Mouse (Mus musculus) heart, embryonic 14.5 days (tissue): ENCODE measurements around the gene Tmub1. TPM values are rescaled to one million over a fixed set of nuclear protein-coding genes. Genes with fewer than 3 reads are reported as not detected.

ENCODE experiments used
- ATAC-seq: fragments of 200-750 bp; cut with Nextera tagmentation; 2 replicates; pipeline ENCODE4 v1.8.0; 2017; ENCODE audit warnings: low read depth, moderate TSS enrichment; ENCODE audit not compliant: insufficient number of reproducible peaks, insufficient read depth, low FRiP score
- H3K27ac ChIP-seq, 2 experiments: fragments of 200-500 bp in 1 of 2; fragments of 300-500 bp in 1 of 2; sonication (generic) in 1 of 2; replicated peaks in 1 of 2; 2 replicates each; pipeline ENCODE4 v1.5.1; 2012 to 2014; ENCODE audit warnings: low read depth in 2 of 2, low read length in 2 of 2, control low read depth in 1 of 2, mild to moderate bottlenecking in 1 of 2, mixed read lengths in 1 of 2; ENCODE audit not compliant: control insufficient read depth in 1 of 2, insufficient read depth in 1 of 2
- H3K27me3 ChIP-seq: fragments of 300-500 bp; sonication (generic); 2 replicates; pipeline ENCODE4 v1.6.1; 2014; ENCODE audit warnings: mild to moderate bottlenecking, low read length, control low read depth; ENCODE audit not compliant: control insufficient read depth, insufficient read depth
- H3K36me3 ChIP-seq: fragments of 300-500 bp; sonication (generic); 2 replicates; pipeline ENCODE4 v1.6.1; 2014; ENCODE audit warnings: mild to moderate bottlenecking, control low read depth, low read length, mixed read lengths; ENCODE audit not compliant: control insufficient read depth, insufficient read depth
- H3K4me1 ChIP-seq, 2 experiments: fragments of 200-500 bp in 1 of 2; fragments of 300-500 bp in 1 of 2; sonication (generic) in 1 of 2; 2 replicates each; pipeline ENCODE4 v1.6.1; 2012 to 2014; ENCODE audit warnings: low read length in 2 of 2, control low read depth in 1 of 2, mixed read lengths in 1 of 2; ENCODE audit not compliant: control insufficient read depth in 2 of 2, insufficient read depth in 2 of 2
- H3K4me2 ChIP-seq: fragments of 300-500 bp; sonication (generic); 2 replicates; pipeline ENCODE4 v1.6.1; 2014; ENCODE audit warnings: mild to moderate bottlenecking, low read length
- H3K4me3 ChIP-seq, 2 experiments: fragments of 200-500 bp in 1 of 2; fragments of 300-500 bp in 1 of 2; sonication (generic) in 1 of 2; 2 replicates each; pipeline ENCODE4 v1.5.1; 2012 to 2014; ENCODE audit warnings: low read length in 2 of 2, mild to moderate bottlenecking in 2 of 2, control low read depth in 1 of 2, low read depth in 1 of 2, moderate library complexity in 1 of 2; ENCODE audit not compliant: control insufficient read depth in 1 of 2, insufficient read depth in 1 of 2
- H3K9ac ChIP-seq: fragments of 300-500 bp; sonication (generic); 2 replicates; pipeline ENCODE4 v1.6.1; 2014; ENCODE audit warnings: mild to moderate bottlenecking, low read length
- H3K9me3 ChIP-seq: fragments of 300-500 bp; sonication (generic); 2 replicates; pipeline ENCODE4 v1.6.1; 2016; ENCODE audit warnings: low read length, control low read depth; ENCODE audit not compliant: control insufficient read depth
- WGBS: fragments of 180-500 bp; shearing (Covaris S2); extraction: QIAGEN DNeasy Blood & Tissue Kit; methylation state at CpG from one replicate; pipeline ENCODE4 v1.1.7; 2014; 5-methylcytosine and 5-hydroxymethylcytosine counted together
- polyA plus RNA-seq: library from polyadenylated mRNA; unstranded; fragments of >200 nt; fragmentation: Nextera tagmentation; extraction: Ambion mirVana; gene quantifications from 2 replicates; pipeline ENCODE4 v1.2.1, GENCODE M21; 2014

Gene Tmub1
- 18.3 and 20.5 TPM in 2 replicates for polyA plus RNA-seq

- Histone ChIP-seq H3K27ac (peak within 1 kb of the TSS in 1 of 2 experiments; percentile 15; a peak in 1 of 4 replicates), H3K27me3 (no peaks in the 10 kb centered on the region), H3K9ac (peak within 1 kb of the TSS; percentile 72), H3K4me2 (peak within 1 kb of the TSS; percentile 70), H3K4me1 (peaks cover 16 to 27% of the 10 kb centered on the region in 2 experiments; a peak in 3 of 4 replicates), H3K4me3 (peak within 1 kb of the TSS; percentile 62 to 83), H3K9me3 (no peaks in the 10 kb centered on the region), H3K36me3 (peaks cover 15% of the 10 kb centered on the region)
- WGBS = 3% methylated on average over 34 of the region's 34 CpGs
- peak; percentile 23 for ATAC-seq
These were observed at the start of gene Tmub1 for GRCm38 (mm10) chr5:24447624-24448298. Tmub1 (minus strand) TSS chr5:24447854.

DNA sequence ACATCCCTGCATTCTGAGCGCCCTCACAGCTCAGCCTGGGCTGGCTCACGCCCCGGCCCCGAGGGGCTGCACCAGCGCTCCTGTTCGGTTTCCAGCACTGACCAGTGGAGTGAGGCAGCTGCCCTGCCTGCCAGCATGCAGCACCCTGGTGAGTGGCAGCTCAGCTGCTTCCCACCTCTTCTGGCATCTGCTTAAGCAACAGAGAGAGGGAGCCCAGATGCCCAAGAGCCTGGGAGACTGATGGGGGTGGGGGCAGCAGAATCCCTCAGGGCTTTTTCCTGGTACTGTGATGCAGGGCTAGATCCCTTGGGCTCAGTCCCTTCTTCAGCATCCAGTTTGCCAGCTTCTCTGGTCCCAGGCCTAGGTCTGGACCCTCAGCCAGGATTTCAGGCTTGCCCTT is 49.1 kb upstream of the Tmub1 start:
- Histone ChIP-seq H3K4me2 (no peak overlapping the region), H3K9me3 (no peaks in the 10 kb centered on the region), H3K27me3 (no peaks in the 10 kb centered on the region; the same call in 1 of the 2 replicates), H3K27ac (no peak overlapping the region), H3K4me3 (no peak overlapping the region), H3K4me1 (no peaks in the 10 kb centered on the region; a peak in 1 of 4 replicates), H3K36me3 (peaks cover 98% of the 10 kb centered on the region), H3K9ac (no peak overlapping the region)
- ATAC-seq = no peak
- 81% methylated on average over 6 of the region's 6 CpGs for WGBS

GRCm38 (mm10) chr5:24495019-24495418 is 47.4 kb upstream of the Tmub1 start:
- no peaks in the 10 kb centered on the region for H3K27me3 ChIP-seq
- no peak overlapping the region for H3K27ac ChIP-seq
- 89% methylated on average over 15 of the region's 15 CpGs for WGBS
- no peaks in the 10 kb centered on the region for H3K9me3 ChIP-seq
- H3K4me2 ChIP-seq = no peak overlapping the region
- no peaks in the 10 kb centered on the region; a peak in 1 of 4 replicates for H3K4me1 ChIP-seq
- H3K4me3 ChIP-seq = no peak overlapping the region
- no peak overlapping the region for H3K9ac ChIP-seq
- no peak for ATAC-seq
- H3K36me3 ChIP-seq = peaks cover 98% of the 10 kb centered on the region

GRCm38 (mm10) chr5:24492546-24493285 is 45.1 kb upstream of the Tmub1 start:
- Histone ChIP-seq H3K4me1 (no peaks in the 10 kb centered on the region), H3K4me2 (no peak overlapping the region), H3K4me3 (no peak overlapping the region), H3K27ac (no peak overlapping the region), H3K9me3 (no peaks in the 10 kb centered on the region), H3K27me3 (no peaks in the 10 kb centered on the region), H3K36me3 (peaks cover 98% of the 10 kb centered on the region), H3K9ac (no peak overlapping the region)
- WGBS = 87% methylated on average over 16 of the region's 16 CpGs
- ATAC-seq = no peak

DNA sequence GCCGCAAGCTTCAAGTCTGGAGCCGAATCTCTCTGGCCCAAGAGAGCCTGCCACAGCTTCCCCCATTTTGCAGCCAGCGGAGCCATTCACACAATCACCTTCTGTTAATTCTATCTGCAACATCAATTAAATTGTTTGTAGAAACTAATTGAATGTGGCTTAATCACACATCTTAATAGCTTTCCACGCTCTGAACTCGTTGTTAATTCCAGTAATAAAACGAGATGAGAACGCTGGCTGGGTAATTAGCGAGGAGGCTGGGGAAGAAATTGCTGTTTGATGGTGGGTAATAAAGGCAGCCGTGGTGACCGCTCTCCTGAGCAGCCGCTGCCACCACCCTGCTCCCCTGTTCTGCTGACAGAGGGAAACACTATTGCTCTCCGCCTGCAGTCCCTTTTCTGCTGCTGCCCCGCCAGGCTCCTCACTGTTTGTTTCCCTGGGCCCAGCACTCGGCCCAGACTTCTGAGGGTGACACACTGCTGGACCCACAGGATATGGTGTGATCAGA is 42.8 kb upstream of the Tmub1 start:
- no peak for ATAC-seq

GRCm38 (mm10) chr5:24486738-24487137 is 39.1 kb upstream of the Tmub1 start:
- Histone ChIP-seq H3K9me3 (no peaks in the 10 kb centered on the region), H3K9ac (no peak overlapping the region), H3K36me3 (peaks cover 80% of the 10 kb centered on the region), H3K4me2 (no peak overlapping the region), H3K27me3 (peaks cover 6% of the 10 kb centered on the region; the same call in 1 of the 2 replicates), H3K27ac (no peak overlapping the region), H3K4me1 (peaks cover 0 to 2% of the 10 kb centered on the region in 2 experiments; a peak in 2 of 4 replicates), H3K4me3 (no peak overlapping the region)
- 84% methylated on average over 5 of the region's 5 CpGs for WGBS
- ATAC-seq = no peak

More for the DNA sequence above, 42.8 kb upstream of the Tmub1 start:
- H3K9ac ChIP-seq = no peak overlapping the region
- no peak overlapping the region for H3K27ac ChIP-seq
- H3K27me3 ChIP-seq = no peaks in the 10 kb centered on the region
- H3K9me3 ChIP-seq = no peaks in the 10 kb centered on the region
- no peak overlapping the region for H3K4me2 ChIP-seq
- H3K4me1 ChIP-seq = no peaks in the 10 kb centered on the region; a peak in 1 of 4 replicates
- peaks cover 89% of the 10 kb centered on the region for H3K36me3 ChIP-seq
- 87% methylated on average over 14 of the region's 14 CpGs for WGBS
- no peak overlapping the region for H3K4me3 ChIP-seq

- Histone ChIP-seq H3K9me3 (no peaks in the 10 kb centered on the region), H3K4me2 (no peak overlapping the region), H3K27ac (no peak overlapping the region), H3K9ac (no peak overlapping the region), H3K36me3 (peaks cover 79% of the 10 kb centered on the region), H3K27me3 (peaks cover 6% of the 10 kb centered on the region; the same call in 1 of the 2 replicates), H3K4me3 (no peak overlapping the region), H3K4me1 (peaks cover 0 to 2% of the 10 kb centered on the region in 2 experiments; a peak in 2 of 4 replicates)
- ATAC-seq = no peak
- 5% methylated on average over 8 of the region's 8 CpGs for WGBS
These were observed 38.4 kb upstream of the Tmub1 start for GRCm38 (mm10) chr5:24486097-24486496.
